16 mouse cellular contexts compared by ENCODE assay signal in genomic region chr12:79436035-79436434, GRCm38 (mm10).
"Had no signal": no experiment of that assay in that cellular context is flagged by ENCODE, and none has a peak within 500 bp of the region (broad histone marks: within the 10 kb centered on the region; RNA-seq: fewer than 3 reads in every experiment).

No protein-coding gene starts in this region.

- DNase-seq: retina, postnatal 1 day; right cerebral cortex, adult 18-20 months; right cerebral cortex, postnatal 14 days; right cerebral cortex, postnatal 25 days; right cerebral cortex, postnatal 4 days; spleen, adult 18-20 months; thymus, adult 18-20 months; thymus, adult 2 months; thymus, postnatal 14 days; thymus, postnatal 25 days; thymus, postnatal 36 days; thymus, postnatal 4 days had no signal

- H3K4me2 ChIP-seq: neural tube, embryonic 12.5 days; neural tube, embryonic 13.5 days; neural tube, embryonic 15.5 days; stomach, embryonic 15.5 days had no signal

- H3K9me3 ChIP-seq: neural tube, embryonic 12.5 days; neural tube, embryonic 13.5 days; neural tube, embryonic 15.5 days; stomach, embryonic 15.5 days had no signal

- H3K27ac ChIP-seq: neural tube, embryonic 12.5 days; neural tube, embryonic 13.5 days; neural tube, embryonic 15.5 days had no signal

- H3K9ac ChIP-seq: neural tube, embryonic 12.5 days; neural tube, embryonic 13.5 days; neural tube, embryonic 15.5 days; stomach, embryonic 15.5 days had no signal

- H3K36me3 ChIP-seq: neural tube, embryonic 12.5 days; neural tube, embryonic 13.5 days; neural tube, embryonic 15.5 days; stomach, embryonic 15.5 days had no signal

- H3K4me3 ChIP-seq: neural tube, embryonic 12.5 days; neural tube, embryonic 13.5 days; neural tube, embryonic 15.5 days; stomach, embryonic 15.5 days had no signal

- H3K4me1 ChIP-seq: neural tube, embryonic 15.5 days had no signal

- H3K27me3 ChIP-seq: neural tube, embryonic 12.5 days; neural tube, embryonic 13.5 days; neural tube, embryonic 15.5 days; stomach, embryonic 15.5 days had no signal
